Comparison of ENCODE assay signal across 8 mouse cellular contexts in the genomic region with DNA sequence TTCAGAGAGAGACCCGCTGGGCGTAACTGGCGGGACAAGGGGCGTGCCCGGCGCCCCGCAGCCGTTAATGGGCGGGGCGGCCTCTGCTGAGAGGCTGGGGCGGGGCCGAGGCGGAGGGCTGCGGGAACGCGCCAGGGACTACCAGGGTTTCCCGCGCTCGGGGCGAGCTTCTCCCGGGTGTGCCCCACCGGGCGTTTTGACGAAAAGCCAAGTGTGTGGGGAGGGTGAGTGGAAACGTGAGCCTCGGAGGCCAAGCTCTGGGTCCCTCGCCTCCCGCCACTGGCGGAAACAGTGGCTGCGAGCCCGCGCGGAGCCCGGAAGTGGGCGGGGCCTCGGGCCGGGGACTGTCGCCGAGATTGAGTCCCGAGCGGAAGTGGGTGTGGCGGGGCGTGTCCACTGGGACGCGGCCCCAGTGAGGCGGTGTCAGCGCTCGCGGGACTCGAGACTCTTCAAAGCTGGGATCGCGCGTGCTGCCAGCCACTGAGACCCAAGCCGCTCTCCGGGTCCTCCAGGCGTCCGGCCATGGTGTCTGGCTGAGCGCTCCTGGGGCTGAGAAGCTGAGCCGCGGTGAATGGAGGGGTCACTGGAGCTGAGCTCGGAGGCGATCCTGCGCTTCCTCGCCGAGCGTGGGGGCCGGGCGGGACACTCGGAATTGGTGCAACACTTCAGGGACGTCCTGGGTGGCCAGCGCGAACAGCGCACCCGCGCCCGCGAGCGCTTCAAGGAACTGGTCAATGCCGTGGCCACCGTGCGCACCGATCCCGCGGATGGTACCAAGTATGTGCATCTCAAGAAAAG. TPM values are rescaled to one million over a fixed set of nuclear protein-coding genes. Genes with fewer than 3 reads are reported as not detected.
DNase-seq lines count a peak whose midpoint lies in the region; ATAC-seq lines count a peak whose summit lies in the region.

A gene (minus strand): TSS at position 375 of the 798 bp plus-strand sequence.
A gene (plus strand): TSS at position 481 of the 798 bp plus-strand sequence.

- intact Hi-C loops in gastrocnemius, postnatal 14 days (cut with DNase I; ENCODE audit: low total_unique reads), result loop anchor here (10.0 kb wide), 1 partner anchor 63 kb away; no protein-coding TSS in a partner anchor

- DNase-seq in adrenal gland, adult 18-20 months (ENCODE audit: low spot score in 2 of 2), result peak; percentile 98 to 99
- peak; percentile 97 for DNase-seq in embryo, embryonic 10.5 days (ENCODE audit: low spot score)
- peak; percentile 98 for DNase-seq in gastrocnemius, postnatal 14 days
- DNase-seq in induced T-regulatory cell, adult 2 months (ENCODE audit: low read depth), result peak; percentile 98
- DNase-seq in left cerebral cortex, adult 8-10 months (ENCODE audit: low spot score in 2 of 2), result peak; percentile 93 to 94
- peak; percentile 97 for DNase-seq in right cerebral cortex, adult 18-20 months
- peak; percentile 99 for DNase-seq in urinary bladder, adult 2 months (ENCODE audit: low spot score)

- peak; percentile 91 for ATAC-seq in megakaryocyte, adult 5-6 weeks (ENCODE audit: poor library complexity, severe bottlenecking)

RNA-seq across cellular contexts. Expression of the first gene that starts in this region (rescaled TPM):
- 10 to 100 TPM; 36.5 to 38.8 TPM for total RNA-seq in adrenal gland, adult 18-20 months (2021)
- 10 to 100 TPM; 16.6 to 17.0 TPM for total RNA-seq in gastrocnemius, postnatal 14 days (2021)
- total RNA-seq in left cerebral cortex, adult 8-10 months (2022), result 10 to 100 TPM in 1 of 4 experiments, 1 to 10 TPM in 3; 8.9 to 11.2 (median 9.6) TPM
- total RNA-seq in megakaryocyte, adult 5-6 weeks (2015), result 17.6 and 19.8 TPM in 2 replicates
- total RNA-seq in megakaryocyte, adult 5-6 weeks (2017), result 44.5 and 54.9 TPM in 2 replicates
- 28.0 and 31.4 TPM in 2 replicates for polyA plus RNA-seq in urinary bladder, adult 2 months (2012; rRNA removed)

RNA-seq across cellular contexts. Expression of the second gene that starts in this region (rescaled TPM):
- total RNA-seq in adrenal gland, adult 18-20 months (2021), result 10 to 100 TPM; 34.8 to 56.6 TPM
- total RNA-seq in gastrocnemius, postnatal 14 days (2021), result 1 to 10 TPM; 1.4 to 2.3 TPM
- total RNA-seq in left cerebral cortex, adult 8-10 months (2022), result 10 to 100 TPM in 1 of 4 experiments, 1 to 10 TPM in 3; 6.8 to 10.4 (median 8.3) TPM
- total RNA-seq in megakaryocyte, adult 5-6 weeks (2015), result 50.0 and 54.3 TPM in 2 replicates
- total RNA-seq in megakaryocyte, adult 5-6 weeks (2017), result 56.0 and 68.8 TPM in 2 replicates
- polyA plus RNA-seq in urinary bladder, adult 2 months (2012; rRNA removed), result 31.7 and 34.0 TPM in 2 replicates

Comparison
In these comparisons a context has a peak if more than half of its experiments do, and no peak if none do; other contexts are left out.
1. Peak in every context shown above with its lines: DNase-seq and ATAC-seq.